15 mouse cellular contexts compared by ENCODE assay signal in the genomic region with DNA sequence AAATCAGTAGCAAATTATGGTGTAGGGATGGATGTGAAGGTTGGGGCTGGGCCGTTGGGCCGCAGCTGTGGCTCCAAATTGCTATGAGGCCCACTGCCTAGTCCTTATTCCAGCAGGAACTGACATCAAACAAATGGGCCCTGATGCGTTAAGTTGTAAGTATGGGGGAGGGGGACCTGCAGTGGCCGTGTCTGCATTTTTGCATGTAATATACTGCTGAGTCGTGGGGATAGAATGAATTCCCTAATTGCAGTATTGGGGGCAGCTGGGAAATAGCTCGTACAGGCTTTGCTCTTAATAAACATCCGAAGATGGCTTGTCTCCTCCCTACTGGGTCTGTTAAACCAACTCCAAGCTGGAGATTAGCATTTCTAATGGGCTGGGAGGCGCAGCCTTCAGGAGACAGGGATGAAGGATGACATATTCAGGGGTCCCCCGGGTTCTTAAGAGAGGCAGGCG. TPM values are rescaled to one million over a fixed set of nuclear protein-coding genes. Genes with fewer than 3 reads are reported as not detected.
DNase-seq lines count a peak whose midpoint lies in the region; ATAC-seq lines count a peak whose summit lies in the region.
"Had no signal": no experiment of that assay in that cellular context is flagged by ENCODE, and none has a peak within 500 bp of the region (broad histone marks: within the 10 kb centered on the region; RNA-seq: fewer than 3 reads in every experiment).

No protein-coding gene starts in this region.

- H3K27me3 ChIP-seq in hindbrain, embryonic 12.5 days: no peaks in the 10 kb centered on the region
- no peaks in the 10 kb centered on the region for H3K27me3 ChIP-seq in midbrain, embryonic 14.5 days (ENCODE audit: control insufficient read depth, insufficient read depth, low read length)

- peaks cover 62% of the 10 kb centered on the region for H3K4me1 ChIP-seq in hindbrain, embryonic 12.5 days
- peaks cover 53% of the 10 kb centered on the region for H3K4me1 ChIP-seq in midbrain, embryonic 14.5 days (ENCODE audit: control insufficient read depth, insufficient read depth, low read length)

- peak overlapping the region; percentile 88 for H3K27ac ChIP-seq in hindbrain, embryonic 12.5 days
- H3K27ac ChIP-seq in midbrain, embryonic 14.5 days (replicated peaks; ENCODE audit: low read depth, low read length): peak overlapping the region; percentile 77
- H3K27ac ChIP-seq: liver, embryonic 14.5 days had no signal

- peak; percentile 9 for DNase-seq in embryo, embryonic 10 days (ENCODE audit: low spot score)
- DNase-seq in embryo, embryonic 9.5 days (ENCODE audit: extremely low spot score): no peak
- DNase-seq in midbrain, embryonic 14.5 days: peak; percentile 80
- peak; percentile 47 for DNase-seq in retina, postnatal 1 day
- no peak for DNase-seq in urinary bladder, postnatal 4 days (ENCODE audit: low spot score in 2 of 2)
- DNase-seq in left cerebral cortex, adult 18-20 months (ENCODE audit: low spot score in 2 of 2): no peak
- DNase-seq: adrenal gland, postnatal 10 days; gastrocnemius, postnatal 10 days; kidney, adult 11 months; kidney, postnatal 36 days; right cerebral cortex, postnatal 25 days had no signal

- 20% methylated on average over 10 of the region's 10 CpGs for WGBS in hindbrain, embryonic 12.5 days
- WGBS in midbrain, embryonic 14.5 days: 5% methylated on average over 10 of the region's 10 CpGs

- H3K36me3 ChIP-seq in hindbrain, embryonic 12.5 days: no peaks in the 10 kb centered on the region
- no peaks in the 10 kb centered on the region for H3K36me3 ChIP-seq in midbrain, embryonic 14.5 days (ENCODE audit: control insufficient read depth, insufficient read depth, low read length)

- no peak overlapping the region for H3K4me2 ChIP-seq in hindbrain, embryonic 12.5 days (replicated peaks)
- H3K4me2 ChIP-seq in midbrain, embryonic 14.5 days (ENCODE audit: low read length): no peak overlapping the region

- H3K9me3 ChIP-seq in hindbrain, embryonic 12.5 days (replicated peaks): no peaks in the 10 kb centered on the region
- no peaks in the 10 kb centered on the region for H3K9me3 ChIP-seq in midbrain, embryonic 14.5 days (ENCODE audit: control insufficient read depth, low read length)

- peak; percentile 76 for ATAC-seq in hindbrain, embryonic 12.5 days (ENCODE audit: low FRiP score)
- ATAC-seq in midbrain, embryonic 14.5 days (ENCODE audit: low FRiP score, low TSS enrichment): peak; percentile 46
- no peak for ATAC-seq in megakaryocyte, adult 5-6 weeks (ENCODE audit: poor library complexity, severe bottlenecking)

- H3K4me3 ChIP-seq in hindbrain, embryonic 12.5 days: no peak overlapping the region
- no peak overlapping the region for H3K4me3 ChIP-seq in midbrain, embryonic 14.5 days (replicated peaks; ENCODE audit: low read depth, low read length)
- H3K4me3 ChIP-seq: erythroblast, embryonic 14.5 days had no signal

- H3K9ac ChIP-seq in hindbrain, embryonic 12.5 days: no peak overlapping the region
- no peak overlapping the region for H3K9ac ChIP-seq in midbrain, embryonic 14.5 days (replicated peaks; ENCODE audit: low read length)
- H3K9ac ChIP-seq: liver, embryonic 14.5 days had no signal

RNA-seq across cellular contexts. Expression of a gene that starts 19.3 kb away (rescaled TPM):
- polyA plus RNA-seq in hindbrain, embryonic 12.5 days (2016; fragmentation: Nextera tagmentation; extraction: Ambion mirVana): 83.8 and 88.4 TPM in 2 replicates
- 36.9 and 65.3 TPM in 2 replicates for polyA plus RNA-seq in midbrain, embryonic 14.5 days (2014; fragmentation: Nextera tagmentation; extraction: Ambion mirVana)
- total RNA-seq in left cerebral cortex, adult 18-20 months (2021): 10 to 100 TPM; 65.8 to 86.7 TPM
- total RNA-seq in megakaryocyte, adult 5-6 weeks (2015): not detected in 2 replicates
- not detected in 2 replicates for total RNA-seq in megakaryocyte, adult 5-6 weeks (2017)

RNA-seq across cellular contexts. Expression of a gene that starts 56.3 kb away (rescaled TPM):
- 1.5 and 1.8 TPM in 2 replicates for polyA plus RNA-seq in hindbrain, embryonic 12.5 days (2016; fragmentation: Nextera tagmentation; extraction: Ambion mirVana)
- 1.1 and 1.3 TPM in 2 replicates for polyA plus RNA-seq in midbrain, embryonic 14.5 days (2014; fragmentation: Nextera tagmentation; extraction: Ambion mirVana)
- total RNA-seq in left cerebral cortex, adult 18-20 months (2021): 1 to 10 TPM; 4.7 to 4.8 TPM
- 4.9 and 5.4 TPM in 2 replicates for total RNA-seq in megakaryocyte, adult 5-6 weeks (2015)
- total RNA-seq in megakaryocyte, adult 5-6 weeks (2017): 4.8 and 5.9 TPM in 2 replicates

Comparison
In these comparisons a context has a peak if more than half of its experiments do, and no peak if none do; other contexts are left out.
1. DNase-seq: peak in embryo, embryonic 10 days (single experiment), midbrain, embryonic 14.5 days (single experiment) and retina, postnatal 1 day (single experiment); none in embryo, embryonic 9.5 days (single experiment), urinary bladder, postnatal 4 days (0 of 2) and left cerebral cortex, adult 18-20 months (0 of 2).
2. RNA of a gene that starts 19.3 kb away (total RNA-seq): 65.8 to 86.7 TPM in left cerebral cortex, adult 18-20 months; not detected in megakaryocyte, adult 5-6 weeks; every median in the first group is over 10 times any median in the second.